Mouse (Mus musculus) kidney, embryonic 14.5 days (tissue): ENCODE results near the gene Dmrtb1. TPM values are rescaled to one million over a fixed set of nuclear protein-coding genes. Genes with fewer than 3 reads are reported as not detected.

Experiments used
- ATAC-seq: fragments of 200-750 bp; cut with Nextera tagmentation; 2 replicates; pipeline ENCODE4 v1.8.0; 2017; ENCODE audit warnings: moderate number of reproducible peaks, mild to moderate bottlenecking, moderate TSS enrichment, moderate library complexity; ENCODE audit not compliant: low FRiP score, low TSS enrichment
- H3K27ac ChIP-seq: fragments of 300-500 bp; sonication (generic); 2 replicates; pipeline ENCODE4 v1.5.1; 2014; ENCODE audit warnings: low read depth, mild to moderate bottlenecking, low read length, moderate library complexity, mixed read lengths
- H3K27me3 ChIP-seq: fragments of 300-500 bp; sonication (generic); 2 replicates; pipeline ENCODE4 v1.6.1; 2014; ENCODE audit warnings: mild to moderate bottlenecking, low read length; ENCODE audit not compliant: control insufficient read depth, insufficient read depth
- H3K36me3 ChIP-seq: fragments of 300-500 bp; sonication (generic); 2 replicates; pipeline ENCODE4 v1.6.1; 2014; ENCODE audit warnings: low read length, mixed read lengths; ENCODE audit not compliant: control insufficient read depth, insufficient read depth
- H3K4me1 ChIP-seq: fragments of 300-500 bp; sonication (generic); 2 replicates; pipeline ENCODE4 v1.6.1; 2014; ENCODE audit warnings: low read length, mixed read lengths; ENCODE audit not compliant: control insufficient read depth, insufficient read depth
- H3K4me2 ChIP-seq: fragments of 300-500 bp; sonication (generic); replicated peaks from 2 replicates; pipeline ENCODE4 v1.6.1; 2014; ENCODE audit warnings: low read depth, mild to moderate bottlenecking, low read length
- H3K4me3 ChIP-seq: fragments of 300-500 bp; sonication (generic); 2 replicates; pipeline ENCODE4 v1.5.1; 2014; ENCODE audit warnings: mild to moderate bottlenecking, low read length
- H3K9ac ChIP-seq: fragments of 300-500 bp; sonication (generic); 2 replicates; pipeline ENCODE4 v1.6.1; 2014; ENCODE audit warnings: low read depth, mild to moderate bottlenecking, low read length, moderate library complexity
- H3K9me3 ChIP-seq: fragments of 300-500 bp; sonication (generic); 2 replicates; pipeline ENCODE4 v1.6.1; 2016; ENCODE audit warnings: low read length; ENCODE audit not compliant: control insufficient read depth
- WGBS: fragments of 180-500 bp; shearing (Covaris S2); extraction: QIAGEN DNeasy Blood & Tissue Kit; methylation state at CpG from one replicate; pipeline ENCODE4 v1.1.7; 2014; 5-methylcytosine and 5-hydroxymethylcytosine counted together
- polyA plus RNA-seq: library from polyadenylated mRNA; unstranded; fragments of >200 nt; fragmentation: Nextera tagmentation; extraction: Ambion mirVana; gene quantifications from 2 replicates; pipeline ENCODE4 v1.2.1, GENCODE M21; 2014

Dmrtb1 gene
- polyA plus RNA-seq, 1 experiment from 2014 or later: not detected

GRCm38 (mm10) chr4:107718720-107719119 lies 34.7 kb upstream of the Dmrtb1 start:
- Histone ChIP-seq H3K27me3 (no peaks in the 10 kb centered on the region), H3K36me3 (no peaks in the 10 kb centered on the region), H3K27ac (no peak overlapping the region), H3K9me3 (no peaks in the 10 kb centered on the region), H3K4me2 (0 out of 2 replicates have a peak overlapping the region, but pooled peaks have one; percentile 5), H3K4me3 (no peak overlapping the region), H3K9ac (no peak overlapping the region), H3K4me1 (no peaks in the 10 kb centered on the region)
- ATAC-seq: no peak
- 59% methylated on average over 8 of the region's 8 CpGs for WGBS

DNA sequence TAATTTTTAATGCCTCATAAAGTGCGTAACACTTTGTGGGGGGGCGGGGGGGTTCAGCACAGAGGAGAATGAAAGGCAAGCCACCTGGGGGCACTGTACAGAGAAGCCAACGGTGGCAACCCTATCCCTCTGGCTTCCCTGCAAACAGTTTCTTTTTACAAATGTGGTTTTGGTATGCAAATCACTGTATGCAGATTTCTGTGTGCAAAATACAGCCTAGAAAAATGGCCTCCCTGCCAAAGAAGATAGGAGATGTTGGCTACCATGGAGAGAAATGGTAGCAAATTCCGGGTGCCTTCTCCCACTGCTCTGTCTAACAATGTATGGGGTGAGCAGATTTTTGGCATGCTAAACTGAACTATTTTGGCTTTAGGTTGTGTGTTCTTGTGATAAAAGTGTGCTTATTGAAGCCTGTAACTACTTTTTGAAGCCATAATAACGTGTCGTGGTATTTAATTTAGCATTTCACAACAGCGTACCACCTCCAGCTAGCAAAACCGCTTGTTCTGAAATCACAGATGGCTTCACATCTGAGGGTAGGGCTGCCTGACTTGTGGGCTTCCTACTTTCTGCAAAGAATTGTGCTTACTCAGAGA lies 33.8 kb upstream of the Dmrtb1 start:
- WGBS: 69% methylated on average over 8 of the region's 8 CpGs

DNA sequence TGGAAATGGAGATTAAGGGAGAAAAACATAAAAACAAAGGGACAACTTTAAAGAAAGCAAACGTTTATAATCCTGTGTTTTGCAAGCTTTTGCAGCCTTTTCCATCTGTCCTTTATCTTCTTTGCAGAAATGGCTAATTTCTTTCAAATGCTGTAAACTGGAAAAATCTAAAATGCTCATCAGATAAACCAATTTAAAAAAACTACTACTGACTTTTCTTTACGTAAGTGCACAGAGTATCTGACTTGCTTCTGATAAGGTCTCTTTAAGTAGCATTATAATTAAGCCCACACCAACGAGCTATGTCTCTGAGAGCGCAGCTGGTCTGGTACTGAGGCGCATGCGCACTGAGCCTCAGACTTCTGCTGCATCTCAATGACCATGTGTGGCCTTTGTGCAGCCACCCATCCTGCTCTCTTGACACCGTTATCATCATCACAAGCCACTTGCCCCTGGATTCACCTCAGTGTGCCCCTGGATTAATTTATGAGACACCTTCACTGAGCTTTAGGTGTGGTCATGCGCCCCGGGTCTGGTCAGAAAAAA lies 32.8 kb upstream of the Dmrtb1 start:
- Histone ChIP-seq H3K36me3 (no peaks in the 10 kb centered on the region), H3K4me2 (no peak overlapping the region), H3K27me3 (no peaks in the 10 kb centered on the region), H3K9me3 (no peaks in the 10 kb centered on the region), H3K27ac (no peak overlapping the region), H3K9ac (no peak overlapping the region), H3K4me3 (no peak overlapping the region), H3K4me1 (no peaks in the 10 kb centered on the region)
- 73% methylated on average over 9 of the region's 9 CpGs for WGBS
- ATAC-seq: no peak

More for the DNA sequence above, 33.8 kb upstream of the Dmrtb1 start:
- Histone ChIP-seq H3K36me3 (no peaks in the 10 kb centered on the region), H3K27ac (no peak overlapping the region), H3K4me2 (no peak overlapping the region), H3K27me3 (no peaks in the 10 kb centered on the region), H3K4me3 (no peak overlapping the region), H3K9me3 (no peaks in the 10 kb centered on the region), H3K4me1 (no peaks in the 10 kb centered on the region), H3K9ac (no peak overlapping the region)
- ATAC-seq: no peak

- H3K27ac ChIP-seq: no peak overlapping the region
- no peak overlapping the region for H3K4me2 ChIP-seq
- no peak overlapping the region for H3K9ac ChIP-seq
- no peak overlapping the region for H3K4me3 ChIP-seq
- WGBS: 76% methylated on average over 4 of the region's 4 CpGs
- no peaks in the 10 kb centered on the region for H3K27me3 ChIP-seq
- ATAC-seq: no peak
- no peaks in the 10 kb centered on the region for H3K4me1 ChIP-seq
- H3K9me3 ChIP-seq: no peaks in the 10 kb centered on the region
- H3K36me3 ChIP-seq: no peaks in the 10 kb centered on the region
These were observed 22.9 kb upstream of the Dmrtb1 start for GRCm38 (mm10) chr4:107706884-107707283.

- no peaks in the 10 kb centered on the region for H3K36me3 ChIP-seq
- ATAC-seq: no peak
These were observed 20.2 kb upstream of the Dmrtb1 start for GRCm38 (mm10) chr4:107704185-107704584.

GRCm38 (mm10) chr4:107701679-107702078 lies 17.6 kb upstream of the Dmrtb1 start:
- H3K4me2 ChIP-seq: no peak overlapping the region
- ATAC-seq: no peak
- no peak overlapping the region for H3K4me3 ChIP-seq
- H3K36me3 ChIP-seq: no peaks in the 10 kb centered on the region
- no peak overlapping the region for H3K9ac ChIP-seq
- 88% methylated on average over 11 of the region's 11 CpGs for WGBS
- H3K4me1 ChIP-seq: no peaks in the 10 kb centered on the region
- H3K27ac ChIP-seq: no peak overlapping the region
- H3K9me3 ChIP-seq: no peaks in the 10 kb centered on the region
- no peaks in the 10 kb centered on the region for H3K27me3 ChIP-seq

More at GRCm38 (mm10) chr4:107704185-107704584, 20.2 kb upstream of the Dmrtb1 start:
- Histone ChIP-seq H3K9me3 (no peaks in the 10 kb centered on the region), H3K9ac (no peak overlapping the region), H3K27ac (no peak overlapping the region), H3K27me3 (no peaks in the 10 kb centered on the region), H3K4me1 (no peaks in the 10 kb centered on the region), H3K4me2 (no peak overlapping the region), H3K4me3 (no peak overlapping the region)
- WGBS: 80% methylated on average over 1 of the region's 1 CpGs

DNA sequence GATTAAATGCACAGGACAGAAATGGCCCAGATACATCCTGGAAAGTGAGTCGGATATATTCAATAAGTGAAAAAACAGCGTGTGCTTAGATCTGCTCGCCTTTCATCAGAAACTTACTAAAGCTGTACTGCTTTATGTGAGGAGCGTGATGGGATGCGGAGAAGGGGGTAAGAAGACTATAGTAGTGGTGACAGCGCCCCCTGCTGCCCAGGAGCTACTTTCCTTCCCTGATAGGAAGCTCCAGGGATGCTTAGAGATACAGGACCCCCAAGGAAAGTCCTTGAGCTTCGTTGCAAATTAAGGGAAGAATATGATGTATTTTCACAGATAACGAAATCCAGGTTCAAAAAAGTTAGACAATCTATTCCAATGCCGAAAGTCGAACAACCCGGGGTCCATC lies 17.1 kb upstream of the Dmrtb1 start:
- H3K9me3 ChIP-seq: no peaks in the 10 kb centered on the region
- H3K27me3 ChIP-seq: no peaks in the 10 kb centered on the region
- H3K9ac ChIP-seq: no peak overlapping the region
- no peak overlapping the region for H3K4me2 ChIP-seq
- 37% methylated on average over 11 of the region's 11 CpGs for WGBS
- no peak for ATAC-seq
- no peak overlapping the region for H3K27ac ChIP-seq
- H3K4me3 ChIP-seq: no peak overlapping the region
- H3K4me1 ChIP-seq: no peaks in the 10 kb centered on the region
- H3K36me3 ChIP-seq: no peaks in the 10 kb centered on the region

GRCm38 (mm10) chr4:107699271-107699670 lies 15.2 kb upstream of the Dmrtb1 start:
- Histone ChIP-seq H3K4me1 (no peaks in the 10 kb centered on the region), H3K4me2 (no peak overlapping the region), H3K4me3 (no peak overlapping the region), H3K27me3 (no peaks in the 10 kb centered on the region), H3K9ac (no peak overlapping the region), H3K9me3 (no peaks in the 10 kb centered on the region), H3K27ac (no peak overlapping the region), H3K36me3 (no peaks in the 10 kb centered on the region)
- WGBS: 86% methylated on average over 9 of the region's 9 CpGs
- ATAC-seq: no peak

DNA sequence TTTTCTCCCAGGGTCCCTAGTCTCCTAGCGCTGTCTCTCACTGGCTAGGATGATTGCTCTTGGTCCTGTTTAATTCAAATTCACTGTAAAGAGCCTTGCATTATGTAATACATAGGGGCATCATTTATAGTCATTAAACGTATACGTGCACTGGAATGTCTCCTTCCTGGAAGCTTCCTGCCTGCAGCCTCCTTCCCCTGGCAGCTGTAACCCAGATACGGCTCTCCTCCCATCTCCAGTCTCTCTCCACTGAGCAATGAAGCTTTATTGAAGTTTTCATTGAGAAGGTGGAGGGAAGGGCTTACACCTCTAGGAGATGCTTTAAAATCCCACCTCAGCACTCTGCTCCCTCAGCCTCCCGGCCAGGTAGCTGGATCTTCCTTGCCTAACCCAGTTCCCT lies 9.8 kb upstream of the Dmrtb1 start:
- Histone ChIP-seq H3K9me3 (no peaks in the 10 kb centered on the region), H3K4me1 (no peaks in the 10 kb centered on the region), H3K27ac (no peak overlapping the region), H3K9ac (no peak overlapping the region), H3K27me3 (no peaks in the 10 kb centered on the region), H3K4me2 (no peak overlapping the region), H3K36me3 (no peaks in the 10 kb centered on the region), H3K4me3 (no peak overlapping the region)
- 34% methylated on average over 5 of the region's 5 CpGs for WGBS
- no peak for ATAC-seq
